Comparison of ENCODE assay signal across 18 mouse cellular contexts in genomic region chr2:7460329-7461056, GRCm38 (mm10).
"Had no signal": no experiment of that assay in that cellular context is flagged by ENCODE, and none has a peak within 500 bp of the region (broad histone marks: within the 10 kb centered on the region; RNA-seq: fewer than 3 reads in every experiment).

No protein-coding gene starts in this region.

- H3K27ac ChIP-seq: midbrain, embryonic 10.5 days; midbrain, embryonic 12.5 days; neural tube, embryonic 13.5 days; neural tube, embryonic 15.5 days had no signal

- H3K9ac ChIP-seq: lung, embryonic 14.5 days; midbrain, embryonic 12.5 days; neural tube, embryonic 13.5 days; neural tube, embryonic 15.5 days had no signal

- ATAC-seq: midbrain, embryonic 16.5 days had no signal

- H3K9me3 ChIP-seq: midbrain, embryonic 10.5 days; midbrain, embryonic 12.5 days; neural tube, embryonic 13.5 days; neural tube, embryonic 15.5 days had no signal

- H3K36me3 ChIP-seq: midbrain, embryonic 10.5 days; midbrain, embryonic 12.5 days; neural tube, embryonic 13.5 days; neural tube, embryonic 15.5 days had no signal

- H3K4me1 ChIP-seq: midbrain, embryonic 10.5 days; midbrain, embryonic 12.5 days; neural tube, embryonic 13.5 days; neural tube, embryonic 15.5 days had no signal

- H3K27me3 ChIP-seq: midbrain, embryonic 12.5 days; neural tube, embryonic 13.5 days; neural tube, embryonic 15.5 days had no signal

- DNase-seq: lung, adult 18-20 months; lung, embryonic 14.5 days; lung, postnatal 4 days; midbrain, embryonic 14.5 days; retina, postnatal 1 day; right cerebral cortex, adult 18-20 months; right cerebral cortex, postnatal 25 days; right cerebral cortex, postnatal 4 days; spleen, adult 18-20 months; thymus, adult 18-20 months; thymus, postnatal 25 days; thymus, postnatal 4 days had no signal

- H3K4me2 ChIP-seq: lung, embryonic 14.5 days; midbrain, embryonic 12.5 days; neural tube, embryonic 13.5 days; neural tube, embryonic 15.5 days had no signal

- H3K4me3 ChIP-seq: midbrain, embryonic 10.5 days; midbrain, embryonic 12.5 days; myocyte; neural tube, embryonic 13.5 days; neural tube, embryonic 15.5 days had no signal
